Mouse (Mus musculus) thymus, postnatal 14 days (tissue): ENCODE data around the gene Ppp1r14d.

Source experiments
- DNase-seq: peaks from one replicate; pipeline ENCODE4 v3.0.0; 2021

Gene Ppp1r14d

GRCm38 (mm10) chr2:119171574-119171973 lies 58.1 kb downstream of the Ppp1r14d start:
- no peak for DNase-seq

- no peak for DNase-seq
Observed at GRCm38 (mm10) chr2:119170282-119170681, 59.4 kb downstream of the Ppp1r14d start.
